Mouse (Mus musculus): ENCODE results near the gene Plekhh1. TPM values are rescaled to one million over a fixed set of nuclear protein-coding genes. Genes with fewer than 3 reads are reported as not detected.
A peak's percentile ranks its signal among the peaks of the same experiment; 100 is the strongest.
"Not testable (repeated sequence)": the region's sequence is repeated elsewhere in the genome, so short reads cannot be mapped to it uniquely, and the experiment has no call there.

The Plekhh1 gene
- under 1 TPM; 0.07 to 0.14 (median 0.09) TPM for polyA plus RNA-seq (2017; shearing (Covaris generic))

DNA sequence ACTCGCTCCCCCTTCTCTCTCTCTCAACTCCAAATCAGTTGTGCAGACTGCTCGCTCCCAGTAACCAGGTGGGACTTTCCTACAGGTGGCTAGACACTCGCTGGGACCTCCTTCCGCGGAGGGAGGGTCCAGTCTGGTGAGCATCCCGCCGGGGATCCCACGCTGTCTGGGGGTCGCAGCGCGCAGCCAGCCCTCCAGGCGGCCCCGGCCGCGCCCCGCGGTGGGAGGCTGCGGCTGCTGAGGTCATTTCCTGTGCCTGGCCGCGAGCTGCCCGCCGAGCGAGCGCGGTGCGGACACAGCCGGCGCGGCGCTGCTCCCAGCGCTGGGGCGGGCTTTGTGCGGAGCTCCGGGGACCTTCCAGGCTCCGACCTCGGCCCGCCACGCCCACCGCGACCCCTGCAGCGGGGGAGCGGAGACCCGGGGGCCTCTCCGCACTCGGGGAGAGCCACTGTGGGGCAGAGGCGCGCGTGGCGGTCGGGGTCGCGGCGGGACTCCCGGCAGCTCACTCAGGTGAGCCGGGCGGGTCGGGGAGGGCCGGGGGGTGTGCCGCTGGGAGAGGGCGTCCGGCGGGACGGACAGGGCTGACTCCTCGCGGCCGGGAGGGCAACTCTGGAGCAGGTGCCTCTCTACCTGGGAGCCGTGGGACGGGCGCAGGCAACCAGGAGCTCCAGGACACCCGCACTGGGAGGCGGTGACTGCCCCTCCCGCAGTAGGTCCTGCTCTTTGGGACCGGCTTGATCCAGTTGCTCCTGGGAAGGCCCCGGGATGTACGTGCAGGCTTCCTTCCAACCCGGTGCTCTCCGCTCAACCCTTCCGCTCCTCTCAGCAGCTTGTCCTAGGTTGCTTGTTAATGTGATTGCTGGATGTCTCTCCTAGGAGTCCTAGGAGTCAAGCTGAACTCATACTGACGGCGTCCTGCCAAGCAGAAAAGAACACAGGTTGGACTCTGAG is at the start of gene Plekhh1:
Plekhh1 (plus strand) TSS at position 253 of the 951 bp plus-strand sequence.
- ATAC-seq: peak; percentile 68

DNA sequence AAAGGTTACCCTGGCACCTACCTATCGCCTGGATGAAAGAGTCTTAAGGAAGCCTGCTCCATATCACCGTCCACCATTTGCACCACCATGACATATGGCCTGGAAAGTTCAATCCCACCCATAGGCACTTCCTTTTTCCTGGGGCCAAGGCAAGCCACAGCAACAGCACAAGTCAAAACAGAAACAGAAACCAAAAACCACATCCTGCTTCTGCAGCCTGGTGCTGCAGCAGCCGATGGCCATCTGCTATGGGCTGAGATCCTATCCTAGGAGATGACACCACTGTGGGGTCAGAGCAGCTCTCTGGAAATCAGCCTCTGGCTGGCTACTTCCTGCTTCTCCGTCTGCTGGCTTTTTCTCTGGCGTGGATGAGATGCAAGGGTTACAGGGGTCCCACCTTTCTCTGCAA is 48.3 kb upstream of the Plekhh1 start:
- peak; percentile 95 for ATAC-seq

DNA sequence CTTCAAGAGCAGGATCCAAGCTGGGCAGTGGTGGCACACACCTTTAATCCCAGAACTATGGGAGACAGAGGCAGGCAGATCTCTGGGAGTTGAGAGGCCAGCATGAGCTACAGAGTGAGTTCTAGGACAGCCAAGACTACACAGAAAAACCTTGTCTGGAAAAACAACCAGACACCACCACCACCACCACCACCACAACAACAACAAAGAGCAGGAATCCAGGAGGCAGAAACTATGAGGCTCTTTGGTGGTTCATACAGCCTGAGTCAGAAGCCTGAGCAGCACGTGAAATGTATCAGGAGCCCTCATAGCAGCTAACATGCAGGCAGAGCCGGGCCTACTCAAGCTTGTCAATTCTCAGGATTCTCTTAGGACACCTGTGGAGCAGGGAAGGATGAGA is 47.8 kb upstream of the Plekhh1 start:
- peak; percentile 3 for ATAC-seq

DNA sequence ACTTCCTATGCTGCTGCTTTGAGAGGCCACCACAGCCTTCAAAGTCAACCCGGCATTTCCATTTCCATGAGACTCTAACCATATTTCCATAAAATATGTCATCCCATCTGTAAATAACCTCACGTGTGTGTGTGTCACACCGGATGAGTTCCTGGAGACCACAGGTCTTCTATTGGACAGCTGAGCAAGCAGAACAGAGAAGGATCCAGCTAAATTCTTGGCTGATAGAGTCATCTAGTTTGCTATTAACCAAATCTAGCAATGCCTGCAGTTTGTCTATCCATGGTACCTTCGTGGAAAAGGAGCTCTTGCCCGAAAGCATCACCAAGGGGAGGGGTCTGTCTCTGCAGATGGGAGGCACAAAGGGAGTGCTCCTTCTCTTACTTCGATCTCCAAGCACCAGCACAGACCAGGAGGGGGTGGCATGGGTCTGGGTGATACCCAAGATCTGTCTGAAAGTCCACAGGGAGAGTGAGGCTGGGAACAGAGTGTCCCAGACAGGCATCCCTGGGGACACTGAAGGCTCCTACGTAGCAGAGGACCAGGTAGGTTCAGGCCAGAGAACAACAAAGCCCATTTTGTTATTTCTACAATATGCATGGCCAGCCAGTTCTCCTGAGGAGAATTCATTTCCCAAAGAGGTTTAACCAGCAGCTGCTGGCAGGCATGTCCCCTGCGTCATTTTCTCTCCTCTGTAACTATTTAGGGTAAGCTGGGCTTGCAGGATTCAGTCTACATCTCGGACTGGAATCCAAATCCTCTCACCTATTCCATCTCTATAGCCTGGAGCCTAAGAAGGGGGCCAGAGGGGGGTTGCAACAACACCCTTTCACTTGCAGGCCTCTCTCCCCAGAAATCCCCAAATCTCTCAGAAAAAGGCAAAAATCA is 46.8 kb upstream of the Plekhh1 start:
- no peak for ATAC-seq

- ATAC-seq: no peak
Measured at GRCm38 (mm10) chr12:78983296-78984034, 45.5 kb upstream of the Plekhh1 start.

DNA sequence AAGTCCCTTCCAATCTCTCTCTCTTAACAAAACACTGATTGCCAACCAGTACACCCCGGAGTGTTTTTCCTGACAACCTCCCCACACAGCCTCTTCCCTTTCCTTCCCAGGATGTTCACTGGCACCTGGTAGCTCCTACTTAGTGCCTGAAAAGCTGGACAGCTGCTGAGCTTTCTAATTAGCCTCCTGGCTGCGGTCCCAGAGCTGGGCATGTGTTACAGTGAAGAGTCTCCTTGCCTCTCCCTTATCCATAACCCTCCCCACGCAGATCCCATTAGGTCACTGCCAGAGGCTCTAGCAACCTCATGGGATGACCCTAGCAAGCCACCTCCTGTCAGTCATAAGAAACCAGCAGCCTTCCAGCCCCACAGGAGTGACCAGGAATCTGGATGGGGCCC is 44.9 kb upstream of the Plekhh1 start:
- ATAC-seq: no peak

DNA sequence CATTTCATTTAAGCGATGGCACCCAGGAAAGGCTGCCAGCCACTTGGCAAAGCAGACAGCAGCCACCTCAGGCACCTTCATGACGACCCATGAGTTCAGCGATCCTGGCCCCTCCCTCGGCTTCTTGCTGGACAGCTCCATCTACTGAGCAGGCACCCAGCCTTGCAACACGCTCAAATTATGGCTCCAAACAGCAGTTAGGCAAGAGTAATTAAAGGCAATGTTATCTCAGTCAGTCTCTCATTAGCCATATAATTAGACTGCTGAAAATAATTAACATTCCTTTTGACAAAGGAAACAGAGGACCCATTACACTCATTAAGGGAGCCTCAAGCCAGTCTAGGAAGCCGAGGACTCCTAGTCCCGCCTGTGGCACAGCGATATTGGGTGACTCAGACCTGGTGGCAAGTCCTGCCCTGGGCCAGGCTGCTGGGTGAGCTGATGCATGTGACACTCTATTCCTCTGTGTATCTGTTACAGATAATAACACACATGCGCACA is 41.3 kb upstream of the Plekhh1 start:
- ATAC-seq: no peak

GRCm38 (mm10) chr12:78996271-78996670 is 32.7 kb upstream of the Plekhh1 start:
- ATAC-seq: no peak

- ATAC-seq: no peak
Measured at GRCm38 (mm10) chr12:78996711-78997110, 32.3 kb upstream of the Plekhh1 start.

DNA sequence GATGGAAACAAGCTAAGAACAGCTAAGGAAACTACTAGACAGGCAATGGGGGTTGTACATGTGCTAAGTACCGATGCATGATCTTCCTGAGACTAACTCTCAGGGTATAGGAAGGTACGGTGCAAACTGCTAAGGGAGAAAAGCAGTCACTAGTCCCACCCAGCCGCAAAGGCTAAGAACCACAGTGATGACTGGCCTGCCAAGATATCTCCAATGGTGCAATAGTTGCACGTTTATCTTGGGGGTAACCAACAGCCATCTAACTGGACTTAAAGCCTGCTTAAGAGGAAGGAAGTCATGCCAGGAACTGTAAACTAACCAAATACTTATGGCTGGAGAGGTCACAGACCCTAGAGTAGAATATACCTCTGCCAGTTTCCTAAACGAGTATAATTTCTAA is 26.6 kb upstream of the Plekhh1 start:
- no peak for ATAC-seq

DNA sequence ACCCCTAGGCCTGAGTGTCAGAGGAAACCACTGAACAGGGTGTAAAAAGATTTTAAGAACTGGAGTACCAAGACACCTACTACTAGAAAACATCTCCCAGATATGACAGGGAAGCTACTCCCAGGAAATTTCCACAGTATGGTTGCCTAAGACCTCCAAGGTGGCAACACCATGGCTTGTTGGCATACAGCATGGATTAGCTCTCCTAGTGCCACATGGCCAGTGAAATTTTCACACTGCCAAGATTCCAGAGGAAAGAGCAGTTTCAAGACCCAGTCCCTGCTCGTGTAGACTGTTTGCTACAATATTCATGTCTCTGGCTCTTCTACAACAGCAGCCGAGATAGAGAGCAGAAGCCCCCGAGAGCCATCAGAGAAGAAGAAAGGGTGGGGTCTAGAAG is 26.0 kb upstream of the Plekhh1 start:
- ATAC-seq: no peak

GRCm38 (mm10) chr12:79005456-79005855 is 23.5 kb upstream of the Plekhh1 start:
- no peak for ATAC-seq

DNA sequence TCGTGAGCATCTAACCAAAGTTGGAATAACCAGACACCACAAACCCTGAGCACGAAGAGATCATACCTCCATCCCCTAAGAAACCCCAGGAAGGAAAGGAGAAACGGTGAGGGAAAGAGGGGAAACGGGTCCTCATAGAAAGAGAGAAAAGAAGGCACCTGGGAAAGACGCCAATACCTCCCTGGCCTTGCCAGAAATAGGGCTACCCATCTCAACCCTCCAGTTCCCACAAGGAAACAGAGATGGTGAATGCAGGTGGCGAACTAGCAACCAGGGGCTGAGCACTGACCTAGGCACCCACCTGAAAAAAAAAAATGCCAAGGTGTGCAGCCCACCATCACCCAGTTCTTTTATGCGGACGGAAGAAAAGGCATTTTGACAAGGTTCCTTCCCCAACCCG is 22.9 kb upstream of the Plekhh1 start:
- ATAC-seq: no peak

- peak; percentile 85 for ATAC-seq
Measured at GRCm38 (mm10) chr12:79006478-79007125, 22.4 kb upstream of the Plekhh1 start.

DNA sequence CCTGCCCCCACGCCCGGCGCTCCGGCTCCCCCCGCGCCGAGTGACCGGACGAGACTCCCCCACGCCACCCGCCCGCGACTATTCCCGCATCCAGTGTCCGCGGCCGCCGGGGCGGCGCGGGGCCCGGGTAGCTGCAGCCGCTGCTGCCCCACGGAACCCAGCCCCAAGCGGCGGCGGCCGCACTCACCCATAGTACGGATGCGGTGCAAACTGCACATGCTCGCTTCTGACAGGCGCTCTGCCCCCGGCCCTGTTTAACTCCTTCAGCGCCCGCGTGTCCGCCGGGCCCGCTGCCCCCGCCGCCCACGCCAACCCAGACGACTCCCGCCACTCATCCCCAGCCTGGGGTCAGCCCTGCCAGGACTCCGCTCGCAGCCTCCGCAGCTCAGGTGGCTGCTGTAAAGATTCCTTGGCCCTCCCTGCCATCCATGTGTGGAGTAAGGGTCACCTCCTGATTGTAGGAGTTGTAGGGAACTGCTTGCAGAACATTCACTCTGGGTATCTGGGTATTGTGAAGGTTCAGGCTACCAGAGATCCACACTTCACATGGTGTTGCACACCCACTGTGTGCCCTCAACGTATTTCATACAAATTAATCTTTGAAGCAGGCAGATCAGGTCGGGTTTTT is 21.7 kb upstream of the Plekhh1 start, which contains the start of gene Tmem229b:
Tmem229b (minus strand) TSS at position 502 of the 628 bp plus-strand sequence.
- peak; percentile 78 for ATAC-seq

DNA sequence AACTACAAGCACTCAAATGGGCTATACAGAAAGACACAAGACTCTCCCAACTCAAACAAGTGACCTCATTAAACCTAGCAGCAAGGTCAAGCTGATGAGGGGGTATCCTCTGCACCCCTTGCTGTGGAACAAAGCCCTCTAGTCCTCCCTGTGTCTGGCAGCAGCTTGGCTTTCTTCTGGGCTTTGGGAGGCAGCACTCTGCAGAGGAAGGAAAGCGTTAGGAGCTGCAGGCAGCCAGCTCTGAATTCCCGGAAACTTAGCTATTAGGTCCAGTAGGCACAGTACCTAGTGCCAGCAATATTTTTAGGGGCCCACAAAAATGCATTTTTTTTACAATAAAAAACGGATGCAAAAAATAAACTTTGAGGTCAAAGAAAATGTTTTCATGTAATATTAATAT is 18.4 kb upstream of the Plekhh1 start:
- no peak for ATAC-seq

- no peak for ATAC-seq
Measured at GRCm38 (mm10) chr12:79016109-79016508, 12.9 kb upstream of the Plekhh1 start.

- peak; percentile 68 for ATAC-seq
Measured at GRCm38 (mm10) chr12:79017994-79018399, 11.0 kb upstream of the Plekhh1 start.

DNA sequence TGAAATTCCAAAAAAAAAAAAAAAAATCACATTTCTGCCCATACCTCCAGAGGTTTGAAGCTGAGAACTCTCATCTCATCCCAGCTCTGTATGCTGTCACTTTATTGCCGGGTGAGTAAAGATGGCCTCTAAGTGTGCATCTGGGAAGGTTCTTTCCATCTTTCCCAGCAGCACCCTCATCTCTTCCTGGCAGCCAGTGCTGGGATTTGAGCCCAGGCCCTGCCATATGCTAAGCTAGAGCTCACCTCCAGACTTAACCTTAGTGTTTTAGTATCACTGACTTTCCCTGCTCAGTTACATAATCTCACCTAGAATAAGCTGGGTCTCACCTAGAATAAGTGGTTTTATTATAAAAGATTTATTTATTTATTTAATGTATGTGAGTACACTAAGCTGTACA is 7.1 kb upstream of the Plekhh1 start:
- ATAC-seq: no peak

DNA sequence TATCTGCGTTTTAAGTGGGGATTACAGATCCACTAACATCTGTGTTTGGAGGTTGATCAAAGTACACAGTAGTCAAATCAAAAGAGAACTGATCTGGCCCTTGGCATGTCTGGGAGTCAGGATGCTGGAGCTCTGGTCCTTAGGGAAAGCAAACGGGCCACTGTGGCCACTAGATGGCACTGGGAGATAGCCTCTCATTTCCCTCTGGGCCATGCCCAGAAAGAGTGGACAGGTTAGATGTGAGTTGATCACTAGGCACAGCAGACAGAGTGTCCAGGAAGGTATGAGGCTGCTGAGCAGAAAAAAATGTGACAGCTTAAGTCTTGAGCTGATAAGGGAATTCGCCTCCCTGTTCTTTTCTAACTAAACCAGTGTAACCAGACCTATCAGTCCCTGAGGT is 6.1 kb upstream of the Plekhh1 start:
- no peak for ATAC-seq

GRCm38 (mm10) chr12:79027526-79027925 is 1.4 kb upstream of the Plekhh1 start:
- not testable (repeated sequence) for ATAC-seq
